Mouse (Mus musculus) liver, embryonic 12.5 days (tissue): Measurements from ENCODE around the gene C5ar2. TPM values are rescaled to one million over a fixed set of nuclear protein-coding genes. Genes with fewer than 3 reads are reported as not detected.

ENCODE experiments used
- ATAC-seq: fragments of 200-750 bp; cut with Nextera tagmentation; 2 replicates; pipeline ENCODE4 v1.8.0; 2017; ENCODE audit warnings: moderate number of reproducible peaks, mild to moderate bottlenecking, moderate library complexity
- H3K27ac ChIP-seq: fragments of 300-500 bp; sonication (generic); 2 replicates; pipeline ENCODE4 v1.5.1; 2016; ENCODE audit warnings: mild to moderate bottlenecking
- H3K27me3 ChIP-seq: fragments of 300-500 bp; sonication (generic); replicated peaks from 2 replicates; pipeline ENCODE4 v1.6.1; 2016; ENCODE audit warnings: mild to moderate bottlenecking, moderate library complexity
- H3K36me3 ChIP-seq: fragments of 300-500 bp; sonication (generic); 2 replicates; pipeline ENCODE4 v1.6.1; 2016; ENCODE audit warnings: mild to moderate bottlenecking, moderate library complexity
- H3K4me1 ChIP-seq: fragments of 300-500 bp; sonication (generic); 2 replicates; pipeline ENCODE4 v1.6.1; 2016
- H3K4me2 ChIP-seq: fragments of 300-500 bp; sonication (generic); 2 replicates; pipeline ENCODE4 v1.6.1; 2016; ENCODE audit warnings: mild to moderate bottlenecking, moderate library complexity
- H3K4me3 ChIP-seq: fragments of 300-500 bp; sonication (generic); 2 replicates; pipeline ENCODE4 v1.5.1; 2016; ENCODE audit warnings: mild to moderate bottlenecking, moderate library complexity
- H3K9ac ChIP-seq: fragments of 300-500 bp; sonication (generic); 2 replicates; pipeline ENCODE4 v1.6.1; 2016; ENCODE audit warnings: mild to moderate bottlenecking, moderate library complexity
- H3K9me3 ChIP-seq: fragments of 300-500 bp; sonication (generic); replicated peaks from 2 replicates; pipeline ENCODE4 v1.6.1; 2016; ENCODE audit warnings: mild to moderate bottlenecking, moderate library complexity
- WGBS: fragments of 180-500 bp; shearing (Covaris S2); methylation state at CpG from one replicate; pipeline ENCODE4 v1.1.7; 2016; ENCODE audit not compliant: insufficient replicate concordance; 5-methylcytosine and 5-hydroxymethylcytosine counted together
- polyA plus RNA-seq: library from polyadenylated mRNA; unstranded; fragments of >200 nt; fragmentation: Nextera tagmentation; extraction: Ambion mirVana; gene quantifications from 2 replicates; pipeline ENCODE4 v1.2.1, GENCODE M21; 2016

C5ar2 gene
- polyA plus RNA-seq, 1 experiment from 2014 or later, result 1.6 TPM

DNA sequence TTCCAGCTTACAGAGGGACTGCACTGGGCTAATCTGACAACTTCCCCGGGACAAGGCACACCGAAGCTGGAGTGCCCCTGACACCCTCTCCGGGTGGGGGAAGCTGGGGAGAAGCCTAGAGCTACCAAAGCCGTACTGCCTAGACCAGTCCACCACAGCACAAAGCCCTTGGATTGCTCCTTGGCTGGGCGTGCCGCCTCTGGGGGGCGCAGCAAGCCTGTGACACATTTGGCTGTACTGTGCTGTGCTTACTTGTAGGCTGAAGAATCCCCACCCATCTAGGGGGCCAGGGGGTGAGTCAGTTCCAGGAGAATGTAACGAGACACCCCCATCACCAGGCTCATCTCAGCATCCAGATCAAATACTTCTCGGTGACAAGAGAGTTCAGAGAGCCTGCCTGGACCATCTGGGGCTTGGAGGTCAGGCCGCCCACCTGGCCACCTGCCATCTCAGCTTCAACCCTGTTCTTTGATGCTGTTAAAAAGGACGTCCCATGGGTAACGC is 33.0 kb downstream of the C5ar2 start:
- no peak; the same call in 1 of the 2 replicates for ATAC-seq
- Histone ChIP-seq H3K9me3 (no peaks in the 10 kb centered on the region), H3K9ac (no peak overlapping the region), H3K27ac (no peak overlapping the region), H3K4me3 (no peak overlapping the region), H3K27me3 (no peaks in the 10 kb centered on the region), H3K4me2 (no peak overlapping the region), H3K4me1 (no peaks in the 10 kb centered on the region; the same call in 1 of the 2 replicates), H3K36me3 (peaks cover 87% of the 10 kb centered on the region)
- 60% methylated on average over 12 of the region's 12 CpGs for WGBS

DNA sequence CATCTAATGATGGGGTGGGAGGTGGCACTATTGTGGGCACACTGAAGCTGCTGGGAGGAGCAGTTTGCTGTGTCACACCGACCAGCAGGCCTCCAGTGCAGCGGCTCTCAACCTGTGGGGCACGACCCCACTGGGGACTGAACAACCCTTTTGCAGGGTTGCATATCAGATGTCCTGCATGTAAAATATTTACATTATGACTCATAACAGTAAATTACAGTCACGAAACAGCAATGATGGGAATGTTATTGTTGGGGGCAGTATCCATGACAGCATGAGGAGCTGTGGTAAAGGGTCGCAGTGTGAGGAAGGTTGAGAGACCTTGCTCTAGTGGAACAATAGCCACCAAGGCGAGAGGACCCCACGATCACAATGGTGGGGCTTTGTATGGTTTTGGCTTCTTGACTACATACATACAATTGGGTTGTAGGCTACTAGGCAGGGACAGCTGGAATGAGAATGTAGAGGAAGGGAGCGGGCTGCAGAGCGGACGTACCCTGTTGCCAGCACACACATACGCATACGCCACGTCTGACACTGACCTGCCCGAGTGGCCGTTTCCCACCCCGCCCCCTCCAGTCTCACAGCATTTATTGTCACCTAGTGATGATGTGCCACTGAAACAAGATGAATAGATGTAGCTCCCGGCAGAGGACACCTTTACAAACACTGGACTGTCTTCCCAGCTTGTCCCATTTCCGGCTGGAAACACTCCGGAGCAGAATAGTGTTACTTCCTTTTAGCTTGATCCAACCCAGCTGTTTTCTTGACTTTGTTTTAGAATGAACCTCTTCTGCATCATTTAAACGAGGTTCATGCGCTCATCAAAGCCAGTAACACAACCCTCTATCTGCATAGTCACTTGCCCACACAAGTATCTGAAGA is 34.9 kb downstream of the C5ar2 start:
- Histone ChIP-seq H3K27ac (no peak overlapping the region), H3K4me2 (no peak overlapping the region), H3K4me3 (no peak overlapping the region), H3K27me3 (no peaks in the 10 kb centered on the region), H3K9ac (no peak overlapping the region), H3K36me3 (peaks cover 87% of the 10 kb centered on the region), H3K9me3 (no peaks in the 10 kb centered on the region), H3K4me1 (no peaks in the 10 kb centered on the region; the same call in 1 of the 2 replicates)
- no peak for ATAC-seq
- WGBS, result 83% methylated on average over 21 of the region's 21 CpGs

DNA sequence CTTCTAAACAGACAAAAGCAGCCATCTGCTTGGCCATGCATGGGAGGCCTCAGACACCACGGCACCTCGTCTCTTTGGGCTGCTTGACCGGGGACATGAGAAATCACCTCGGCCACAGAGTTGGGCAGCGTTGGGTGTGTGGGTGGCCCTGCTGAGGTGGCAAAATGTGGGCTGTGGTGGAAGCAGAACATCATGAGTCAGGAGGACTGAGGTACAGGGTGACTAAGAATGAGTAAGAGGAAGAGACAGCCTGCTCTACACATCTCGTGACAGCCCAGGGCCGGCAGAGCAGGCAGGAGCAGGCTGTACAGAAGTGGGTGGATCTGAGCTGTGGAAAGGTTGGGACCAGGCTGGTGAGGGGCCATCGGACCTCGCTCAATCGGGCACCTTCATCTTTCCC is 36.5 kb downstream of the C5ar2 start:
- 74% methylated on average over 10 of the region's 10 CpGs for WGBS
- Histone ChIP-seq H3K36me3 (peaks cover 87% of the 10 kb centered on the region), H3K4me2 (no peak overlapping the region), H3K4me3 (no peak overlapping the region), H3K4me1 (no peaks in the 10 kb centered on the region), H3K9me3 (no peaks in the 10 kb centered on the region), H3K27me3 (no peaks in the 10 kb centered on the region), H3K9ac (no peak overlapping the region), H3K27ac (no peak overlapping the region)
- ATAC-seq, result no peak; the same call in 1 of the 2 replicates

DNA sequence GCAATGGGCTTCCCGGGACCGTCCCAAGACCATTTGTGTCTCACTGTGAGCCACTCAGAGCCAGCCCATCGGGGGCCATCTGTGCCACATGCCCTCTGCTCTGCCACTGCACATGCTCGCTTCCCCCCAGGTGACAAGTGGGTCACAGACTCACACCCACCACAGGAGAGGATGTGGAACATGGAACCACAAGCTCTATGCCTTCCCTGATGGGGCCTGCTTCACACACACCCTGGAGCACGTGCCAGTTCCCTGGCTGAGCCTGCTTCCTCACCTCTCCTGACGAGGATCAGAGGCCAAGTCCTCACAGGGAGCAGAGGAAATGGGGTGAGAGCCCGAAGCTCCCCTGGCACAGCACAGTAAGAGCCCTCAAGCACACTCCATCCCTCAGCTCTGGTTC is 36.9 kb downstream of the C5ar2 start:
- Histone ChIP-seq H3K4me3 (no peak overlapping the region), H3K27ac (no peak overlapping the region), H3K27me3 (no peaks in the 10 kb centered on the region), H3K4me2 (no peak overlapping the region), H3K9me3 (no peaks in the 10 kb centered on the region), H3K4me1 (no peaks in the 10 kb centered on the region), H3K36me3 (peaks cover 89% of the 10 kb centered on the region), H3K9ac (no peak overlapping the region)
- WGBS, result 74% methylated on average over 7 of the region's 7 CpGs
- ATAC-seq, result no peak

DNA sequence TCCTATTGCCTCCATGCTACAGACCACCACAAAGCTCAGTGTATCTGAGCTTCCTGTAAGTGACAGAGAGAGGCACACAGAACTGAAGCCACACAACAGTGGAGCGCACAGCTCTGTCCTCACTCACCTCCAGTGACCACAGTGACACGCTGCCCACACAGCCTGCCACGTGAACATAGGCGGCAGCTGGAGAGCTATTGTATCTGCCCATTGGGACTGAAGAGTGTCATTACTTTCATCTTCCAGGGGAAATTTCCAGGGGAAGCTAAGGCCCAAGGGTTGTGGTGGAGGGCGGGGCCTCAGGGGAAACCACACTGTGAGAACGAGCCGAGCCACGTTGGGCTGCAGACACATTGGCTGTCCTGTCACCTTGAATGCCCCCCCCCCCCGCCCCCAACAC is 39.2 kb downstream of the C5ar2 start:
- no peak overlapping the region for H3K27ac ChIP-seq
- H3K9ac ChIP-seq, result no peak overlapping the region
- no peak for ATAC-seq
- 54% methylated on average over 9 of the region's 9 CpGs for WGBS
- no peak overlapping the region for H3K4me2 ChIP-seq
- no peaks in the 10 kb centered on the region for H3K4me1 ChIP-seq
- H3K9me3 ChIP-seq, result no peaks in the 10 kb centered on the region
- no peak overlapping the region for H3K4me3 ChIP-seq
- peaks cover 89% of the 10 kb centered on the region for H3K36me3 ChIP-seq
- no peaks in the 10 kb centered on the region for H3K27me3 ChIP-seq

DNA sequence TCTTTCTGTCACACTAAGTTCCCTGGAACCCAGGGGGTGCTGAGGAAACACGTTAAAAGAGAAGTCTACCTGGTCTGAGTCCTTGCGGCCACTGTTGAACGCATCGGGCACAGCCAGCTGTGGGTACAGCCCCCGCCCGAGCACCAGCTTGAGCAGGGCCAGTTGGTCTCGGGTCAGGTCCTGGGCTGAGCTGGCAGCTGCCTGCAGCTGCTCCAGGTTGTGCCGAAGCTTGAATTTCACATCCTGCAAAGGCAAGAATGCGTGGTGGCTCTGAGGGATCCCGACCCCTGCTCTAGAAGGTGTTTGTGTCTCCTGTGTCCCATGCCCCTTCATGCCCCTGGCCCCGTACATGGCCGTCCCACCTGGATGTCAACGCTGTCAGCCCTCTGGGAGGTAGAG is 40.5 kb downstream of the C5ar2 start:
- no peaks in the 10 kb centered on the region for H3K9me3 ChIP-seq
- 87% methylated on average over 13 of the region's 13 CpGs for WGBS
- peaks cover 90% of the 10 kb centered on the region for H3K36me3 ChIP-seq
- no peak overlapping the region for H3K4me2 ChIP-seq
- no peak overlapping the region for H3K9ac ChIP-seq
- no peak overlapping the region for H3K27ac ChIP-seq
- no peak for ATAC-seq
- H3K4me3 ChIP-seq, result no peak overlapping the region
- no peaks in the 10 kb centered on the region for H3K4me1 ChIP-seq
- H3K27me3 ChIP-seq, result no peaks in the 10 kb centered on the region

DNA sequence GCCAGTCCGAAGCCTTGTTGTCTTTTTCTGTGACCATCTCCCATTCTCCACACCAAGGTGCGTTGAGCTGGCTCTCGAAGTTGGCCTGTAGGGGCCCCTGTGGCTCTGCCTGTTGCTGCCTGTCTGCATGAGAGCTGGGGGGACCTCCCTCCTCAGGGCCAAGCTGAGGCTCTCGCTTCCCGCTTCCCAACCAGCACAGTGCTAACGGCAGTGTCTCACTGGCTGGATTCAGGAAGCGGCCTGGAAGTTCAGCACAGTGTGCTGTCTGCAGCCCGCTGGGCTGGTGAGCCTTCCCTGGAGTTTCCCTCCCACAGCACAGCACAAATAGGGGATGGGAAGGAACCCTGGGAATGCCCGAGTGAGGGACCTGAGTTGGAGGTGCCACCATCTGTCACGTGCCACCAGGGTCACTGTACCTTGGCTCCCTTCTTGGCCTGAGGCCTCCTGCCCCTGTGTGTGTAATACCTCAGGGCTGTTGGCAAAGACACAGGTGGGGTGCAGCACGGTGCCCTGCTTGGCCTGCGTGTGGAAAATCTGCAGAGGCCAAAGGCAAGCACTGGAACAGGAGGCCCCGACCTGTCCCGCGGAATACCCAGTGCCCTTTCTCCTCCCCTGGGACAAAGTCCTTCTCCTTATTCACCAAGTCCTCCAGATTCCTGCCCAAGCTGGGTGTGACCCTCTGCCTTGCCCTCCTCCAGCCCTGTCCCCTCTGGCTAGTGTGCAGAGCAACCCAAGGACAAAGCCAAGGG is 41.0 kb downstream of the C5ar2 start:
- Histone ChIP-seq H3K27ac (no peak overlapping the region), H3K9me3 (no peaks in the 10 kb centered on the region), H3K4me3 (no peak overlapping the region), H3K36me3 (peaks cover 94% of the 10 kb centered on the region), H3K4me1 (no peaks in the 10 kb centered on the region), H3K4me2 (no peak overlapping the region), H3K9ac (no peak overlapping the region), H3K27me3 (no peaks in the 10 kb centered on the region)
- WGBS, result 79% methylated on average over 15 of the region's 15 CpGs
- ATAC-seq, result no peak

DNA sequence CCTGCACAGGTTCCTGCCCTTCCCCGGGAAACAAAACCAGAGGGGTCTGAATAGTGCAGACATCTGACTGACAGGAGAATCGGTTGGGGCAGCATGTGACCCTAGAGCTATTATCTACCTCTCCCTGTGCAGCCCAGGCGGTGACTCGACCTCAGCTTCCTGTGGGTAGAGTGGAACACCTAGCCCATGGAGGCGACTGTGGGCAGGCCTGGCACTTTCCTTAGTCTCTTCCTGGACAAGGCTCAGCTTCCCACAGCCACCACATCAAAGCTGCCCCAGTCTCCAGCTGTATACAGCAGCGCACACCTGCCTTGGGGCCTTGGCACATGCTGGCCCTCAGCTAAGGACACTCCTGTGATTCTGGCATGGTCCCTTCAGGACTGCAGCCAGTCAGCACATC is 42.8 kb downstream of the C5ar2 start:
- no peaks in the 10 kb centered on the region for H3K27me3 ChIP-seq
- H3K27ac ChIP-seq, result no peak overlapping the region
- no peak overlapping the region for H3K4me2 ChIP-seq
- WGBS, result 26% methylated on average over 6 of the region's 6 CpGs
- H3K9ac ChIP-seq, result no peak overlapping the region
- no peaks in the 10 kb centered on the region for H3K4me1 ChIP-seq
- H3K9me3 ChIP-seq, result no peaks in the 10 kb centered on the region
- ATAC-seq, result no peak
- H3K4me3 ChIP-seq, result no peak overlapping the region
- H3K36me3 ChIP-seq, result peaks cover 93% of the 10 kb centered on the region

DNA sequence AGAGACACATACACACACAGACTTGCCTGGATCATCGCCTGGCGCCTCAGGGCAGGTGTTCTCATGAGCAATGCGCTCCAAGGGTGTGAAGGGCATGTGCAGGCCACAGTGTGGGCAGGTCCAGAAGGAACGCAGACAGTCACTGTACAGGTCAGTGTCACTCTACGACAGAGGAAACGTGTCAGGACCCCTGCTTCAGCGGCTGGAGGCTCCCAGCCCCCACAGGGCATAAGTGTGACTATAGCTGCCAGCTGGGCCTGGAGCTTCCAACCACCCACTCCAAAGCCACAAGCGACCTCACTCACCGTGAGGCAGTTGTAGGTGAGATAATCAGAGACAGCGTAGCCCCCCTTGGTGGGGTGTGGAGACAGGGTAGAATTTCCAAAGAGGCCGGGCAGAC is 45.4 kb downstream of the C5ar2 start:
- H3K4me2 ChIP-seq, result no peak overlapping the region
- no peak overlapping the region for H3K4me3 ChIP-seq
- H3K9ac ChIP-seq, result no peak overlapping the region
- no peak for ATAC-seq
- WGBS, result 76% methylated on average over 11 of the region's 11 CpGs
- H3K36me3 ChIP-seq, result peaks cover 67% of the 10 kb centered on the region
- H3K27ac ChIP-seq, result no peak overlapping the region
- no peaks in the 10 kb centered on the region for H3K9me3 ChIP-seq
- H3K27me3 ChIP-seq, result no peaks in the 10 kb centered on the region
- H3K4me1 ChIP-seq, result no peaks in the 10 kb centered on the region

DNA sequence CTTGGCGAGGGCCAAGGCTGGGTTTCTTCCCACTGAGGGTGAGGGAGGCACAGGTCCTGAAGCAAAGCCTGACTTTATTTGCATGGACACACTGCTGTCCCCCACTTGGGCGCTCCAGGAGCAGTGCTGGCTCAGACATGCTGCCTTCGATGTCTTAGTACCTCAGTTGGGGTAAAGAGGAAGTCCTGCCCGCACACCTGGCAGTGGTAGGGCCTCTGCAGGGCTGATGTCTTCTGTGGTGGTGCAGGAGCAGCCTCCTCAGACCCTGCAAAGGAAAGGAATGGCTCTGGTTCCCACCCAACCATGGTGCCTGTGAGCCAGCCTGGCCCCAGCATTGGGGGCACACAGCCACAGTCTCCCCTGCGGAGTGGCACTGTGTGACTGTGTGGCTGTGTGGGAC is 46.8 kb downstream of the C5ar2 start:
- WGBS, result 67% methylated on average over 5 of the region's 5 CpGs
- Histone ChIP-seq H3K27me3 (no peaks in the 10 kb centered on the region), H3K4me2 (no peak overlapping the region), H3K27ac (no peak overlapping the region), H3K36me3 (peaks cover 54% of the 10 kb centered on the region), H3K4me1 (no peaks in the 10 kb centered on the region), H3K4me3 (no peak overlapping the region), H3K9me3 (no peaks in the 10 kb centered on the region), H3K9ac (no peak overlapping the region)
- ATAC-seq, result no peak

DNA sequence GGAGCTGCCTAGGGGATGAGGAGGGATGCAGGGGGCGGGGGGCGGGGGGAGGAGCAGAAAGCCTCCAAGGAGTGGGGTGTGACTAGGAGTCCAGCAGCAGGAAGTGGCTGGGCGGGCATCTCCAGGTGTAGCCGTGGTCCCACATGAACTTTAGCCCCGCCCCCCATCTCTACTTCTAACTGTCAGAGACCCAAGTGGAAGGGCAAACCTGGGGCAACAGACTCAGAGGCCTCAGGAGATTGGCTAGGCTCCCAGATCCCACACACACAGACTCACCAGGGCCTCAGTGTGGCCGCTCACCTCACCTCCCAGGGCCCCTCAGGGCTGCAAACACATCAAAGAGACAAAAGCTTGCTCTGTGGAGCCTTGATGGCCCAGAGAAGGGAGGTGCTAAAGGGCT is 47.3 kb downstream of the C5ar2 start:
- 59% methylated on average over 6 of the region's 6 CpGs for WGBS
- no peak overlapping the region for H3K4me2 ChIP-seq
- no peaks in the 10 kb centered on the region for H3K9me3 ChIP-seq
- no peak overlapping the region for H3K9ac ChIP-seq
- no peaks in the 10 kb centered on the region for H3K4me1 ChIP-seq
- H3K4me3 ChIP-seq, result no peak overlapping the region
- no peak for ATAC-seq
- H3K36me3 ChIP-seq, result peaks cover 48% of the 10 kb centered on the region
- H3K27me3 ChIP-seq, result 0 out of 2 replicates have a peak, but pooled peaks cover 4% of the 10 kb centered on the region
- no peak overlapping the region for H3K27ac ChIP-seq

DNA sequence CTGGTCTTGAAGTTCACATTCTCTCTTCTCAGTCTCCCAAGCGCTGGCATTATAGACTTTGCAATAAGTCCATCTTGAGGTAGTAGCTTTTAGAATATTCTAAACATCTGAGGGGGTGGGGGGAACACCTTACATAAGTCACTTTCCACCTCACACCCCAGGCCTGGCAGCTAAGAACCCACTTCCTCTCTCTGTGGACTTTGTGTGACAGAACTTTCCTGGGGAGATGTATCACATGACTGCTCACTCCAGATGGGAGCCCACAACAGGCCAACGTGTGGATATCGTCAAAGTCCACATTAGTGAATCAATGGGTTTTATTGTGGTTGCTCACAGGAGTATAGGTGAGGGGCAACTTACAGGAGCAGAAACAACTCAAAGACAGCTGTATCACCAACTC is 50.3 kb downstream of the C5ar2 start:
- H3K9ac ChIP-seq, result no peak overlapping the region
- peaks cover 25% of the 10 kb centered on the region for H3K27me3 ChIP-seq
- ATAC-seq, result no peak
- peaks cover 22% of the 10 kb centered on the region for H3K36me3 ChIP-seq
- H3K9me3 ChIP-seq, result no peaks in the 10 kb centered on the region
- WGBS, result 38% methylated on average over 3 of the region's 3 CpGs
- no peak overlapping the region for H3K27ac ChIP-seq
- no peaks in the 10 kb centered on the region for H3K4me1 ChIP-seq
- no peak overlapping the region for H3K4me3 ChIP-seq
- no peak overlapping the region for H3K4me2 ChIP-seq
